Mouse (Mus musculus) c-Kit-positive CD71-positive TER-119-positive erythroid progenitor cells, embryonic 14.5 days (primary cell): Measurements from ENCODE around the gene Zic5.

Experiments
- DNase-seq: peaks from one replicate; pipeline ENCODE4 v3.0.0-alpha.2; 2013; ENCODE audit warnings: low spot score

Zic5 gene

DNA sequence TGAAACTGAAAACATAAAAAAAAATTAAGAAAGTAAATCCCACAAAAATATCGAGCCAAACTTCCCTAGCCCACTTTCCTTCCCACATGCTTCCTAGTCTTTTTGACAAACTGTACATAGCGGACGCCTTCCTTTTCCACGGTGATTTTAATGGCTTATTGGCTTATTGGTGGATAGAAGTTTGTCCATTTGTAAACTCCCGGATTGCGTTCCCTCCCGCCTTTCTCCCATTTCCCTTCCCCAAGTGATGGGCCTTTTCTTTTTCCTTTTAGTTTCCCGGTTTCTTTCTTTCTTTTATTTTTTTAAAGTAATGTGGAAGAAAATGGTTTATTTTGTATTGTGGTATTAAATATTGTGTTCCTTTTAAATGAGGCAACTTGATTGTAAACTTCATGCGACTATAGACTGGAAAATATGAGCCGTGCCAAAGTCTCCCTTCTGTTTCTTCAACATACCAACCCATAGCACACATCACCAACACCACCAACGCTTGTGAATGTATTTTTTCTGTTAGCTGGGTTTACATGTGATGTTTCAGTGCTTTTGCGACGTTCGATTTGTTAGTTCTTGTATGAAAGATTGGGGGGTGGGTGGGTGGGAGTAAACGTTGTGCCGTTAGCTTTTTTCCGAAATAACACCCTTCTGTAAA lies 14.1 kb upstream of the Zic5 start:
- no peak for DNase-seq

DNA sequence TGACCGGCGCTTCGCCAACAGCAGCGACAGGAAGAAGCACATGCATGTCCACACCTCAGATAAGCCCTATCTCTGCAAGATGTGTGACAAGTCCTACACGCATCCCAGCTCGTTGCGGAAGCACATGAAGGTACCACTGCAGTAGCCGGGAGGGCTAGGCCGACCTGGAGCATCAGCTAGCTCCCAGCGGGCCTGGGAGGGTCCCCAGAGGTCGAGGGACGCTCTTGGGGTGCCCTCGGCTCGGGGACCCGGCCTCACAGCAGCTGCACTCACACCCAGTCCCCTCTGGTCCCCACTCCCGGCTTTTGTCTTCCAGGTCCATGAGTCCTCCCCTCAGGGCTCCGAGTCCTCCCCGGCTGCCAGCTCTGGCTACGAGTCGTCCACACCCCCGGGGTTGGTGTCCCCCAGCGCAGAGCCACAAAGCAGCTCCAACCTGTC lies 13.1 kb upstream of the Zic5 start:
- DNase-seq = no peak

DNA sequence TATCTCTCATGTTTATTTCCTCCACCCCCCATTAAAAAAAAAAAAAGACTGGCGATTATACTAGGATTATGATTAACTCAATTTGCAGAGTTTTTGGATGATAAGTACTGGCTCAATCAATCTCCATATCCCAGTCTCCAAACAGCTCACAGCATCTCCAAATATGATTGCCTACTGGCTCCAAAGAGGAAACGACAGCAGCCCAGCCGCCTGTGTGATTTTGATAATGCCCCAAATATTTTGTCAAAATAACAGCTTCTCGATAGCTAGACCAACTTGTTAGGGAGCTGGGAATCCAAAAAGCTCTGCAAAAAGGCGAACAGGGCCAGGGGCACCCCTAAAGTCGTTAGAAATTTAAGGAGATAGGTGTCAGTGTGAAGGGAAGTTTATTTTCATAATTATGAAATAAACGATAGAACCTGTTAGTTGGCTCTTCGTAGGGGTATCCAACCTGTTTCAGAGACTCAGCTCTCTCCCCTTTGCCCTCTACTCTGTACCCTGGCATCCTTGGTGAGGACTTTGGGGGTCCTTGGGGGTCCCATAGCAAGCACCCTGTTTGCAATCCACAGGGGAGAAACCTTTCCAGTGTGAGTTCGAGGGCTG lies 12.6 kb upstream of the Zic5 start:
- DNase-seq = no peak

DNA sequence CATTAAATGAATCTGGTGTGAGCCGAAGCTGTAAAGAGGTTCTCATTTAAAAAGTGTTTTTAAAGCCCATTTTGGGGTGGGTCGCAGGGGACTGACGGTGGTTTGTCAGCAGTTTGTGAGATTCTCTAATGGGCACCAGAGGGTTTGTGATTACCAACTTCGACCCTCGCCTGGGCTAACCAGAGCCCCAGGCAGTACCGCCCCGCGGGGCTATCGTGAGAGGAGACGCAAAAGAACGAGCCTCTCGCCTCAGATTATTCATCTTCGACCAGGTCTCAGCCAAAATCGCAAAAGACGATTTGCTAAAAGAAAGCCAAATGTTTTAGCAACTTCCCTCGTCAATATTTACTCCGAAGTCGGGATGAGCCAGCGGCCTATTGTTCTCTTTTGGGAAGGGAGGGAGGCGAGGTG lies 11.8 kb upstream of the Zic5 start:
- DNase-seq = no peak

DNA sequence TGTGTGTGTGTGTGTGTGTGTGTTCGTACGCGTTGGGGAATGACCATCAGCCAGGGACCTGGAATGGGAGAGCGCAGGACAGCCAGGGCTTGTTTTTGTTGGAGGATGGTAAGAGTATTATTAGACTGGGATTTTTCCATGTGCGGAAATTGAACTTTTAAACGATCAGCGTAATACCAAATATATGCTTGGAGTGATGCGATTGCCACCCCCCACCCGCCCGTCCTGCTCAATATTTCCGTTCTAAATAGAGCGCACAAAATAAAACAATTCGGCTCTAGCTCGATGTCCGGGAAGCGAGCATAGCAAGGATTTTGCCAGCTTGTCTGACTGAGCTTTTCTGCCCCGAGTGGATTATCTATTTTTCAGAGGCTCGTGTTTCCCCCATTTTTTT lies 11.3 kb upstream of the Zic5 start:
- DNase-seq = no peak

DNA sequence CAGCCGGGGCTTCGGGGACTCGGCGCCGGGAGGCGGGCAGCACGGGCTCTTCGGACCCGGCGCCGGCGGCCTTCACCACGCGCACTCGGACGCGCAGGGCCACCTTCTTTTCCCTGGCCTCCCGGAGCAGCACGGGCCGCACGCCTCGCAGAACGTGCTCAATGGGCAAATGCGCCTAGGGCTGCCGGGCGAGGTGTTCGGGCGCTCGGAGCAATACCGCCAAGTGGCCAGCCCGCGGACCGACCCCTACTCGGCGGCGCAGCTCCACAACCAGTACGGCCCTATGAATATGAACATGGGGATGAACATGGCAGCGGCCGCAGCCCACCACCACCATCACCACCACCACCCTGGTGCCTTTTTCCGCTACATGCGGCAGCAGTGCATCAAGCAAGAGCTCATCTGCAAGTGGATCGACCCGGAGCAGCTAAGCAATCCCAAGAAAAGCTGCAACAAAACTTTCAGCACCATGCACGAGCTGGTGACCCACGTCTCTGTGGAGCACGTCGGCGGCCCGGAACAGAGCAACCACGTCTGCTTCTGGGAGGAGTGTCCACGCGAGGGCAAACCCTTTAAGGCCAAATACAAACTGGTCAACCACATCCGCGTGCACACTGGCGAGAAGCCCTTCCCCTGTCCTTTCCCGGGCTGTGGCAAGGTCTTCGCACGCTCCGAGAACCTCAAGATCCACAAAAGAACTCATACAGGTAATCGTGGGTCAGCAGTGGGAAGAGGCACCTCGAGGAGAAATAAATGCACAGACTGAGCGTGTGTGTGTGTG lies 10.8 kb upstream of the Zic5 start:
- no peak for DNase-seq

DNA sequence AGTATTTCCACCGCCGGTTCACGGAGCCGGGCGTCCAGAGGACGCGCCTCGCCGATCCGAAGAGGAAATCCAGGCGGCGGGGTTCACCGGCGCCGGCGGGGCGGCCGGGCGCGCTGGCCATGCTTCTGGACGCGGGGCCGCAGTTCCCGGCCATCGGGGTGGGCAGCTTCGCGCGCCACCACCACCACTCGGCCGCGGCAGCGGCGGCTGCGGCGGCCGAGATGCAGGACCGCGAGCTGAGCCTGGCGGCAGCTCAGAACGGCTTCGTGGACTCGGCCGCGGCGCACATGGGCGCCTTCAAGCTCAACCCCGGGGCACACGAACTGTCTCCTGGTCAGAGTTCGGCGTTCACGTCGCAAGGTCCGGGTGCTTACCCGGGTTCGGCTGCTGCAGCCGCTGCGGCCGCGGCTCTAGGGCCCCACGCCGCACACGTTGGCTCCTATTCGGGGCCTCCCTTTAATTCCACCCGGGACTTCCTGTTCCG lies 10.1 kb upstream of the Zic5 start:
- DNase-seq = no peak

DNA sequence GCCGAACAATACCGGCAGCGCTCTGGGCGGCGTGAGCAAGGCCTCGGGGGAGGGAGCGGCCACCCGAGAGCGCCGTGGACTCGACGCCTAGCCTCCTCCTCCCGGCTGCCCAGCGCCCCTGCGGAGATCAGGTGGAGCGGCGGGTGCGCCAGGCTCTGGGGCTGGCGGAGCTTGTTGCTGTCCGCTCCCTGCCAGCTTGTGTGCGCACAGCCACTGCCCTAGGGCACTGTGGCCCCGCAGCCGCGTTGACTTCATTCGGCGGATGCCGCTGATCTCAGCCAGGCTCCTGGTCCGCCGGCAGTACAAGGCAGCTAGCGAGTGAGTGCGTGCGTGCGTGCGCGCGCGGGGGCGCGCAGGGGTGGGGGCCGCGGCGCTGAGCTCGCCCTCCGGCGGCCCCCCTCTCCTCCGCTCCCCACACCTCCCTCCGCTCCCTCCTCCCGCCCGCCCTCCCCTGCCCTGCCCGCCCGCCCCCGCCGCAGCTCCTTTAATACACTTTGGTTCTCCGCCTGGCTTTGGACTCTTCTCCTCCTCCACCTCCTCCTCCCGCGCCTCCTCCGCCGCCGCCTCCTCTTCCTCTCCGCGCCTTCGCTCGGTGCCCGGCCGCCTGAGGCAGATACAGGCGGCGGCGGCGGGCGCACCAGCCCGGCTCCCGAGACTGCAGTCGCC lies 9.5 kb upstream of the Zic5 start, which contains the start of gene Zic2:
Zic2 (plus strand) TSS at position 545 of the 666 bp plus-strand sequence.
- no peak for DNase-seq

DNA sequence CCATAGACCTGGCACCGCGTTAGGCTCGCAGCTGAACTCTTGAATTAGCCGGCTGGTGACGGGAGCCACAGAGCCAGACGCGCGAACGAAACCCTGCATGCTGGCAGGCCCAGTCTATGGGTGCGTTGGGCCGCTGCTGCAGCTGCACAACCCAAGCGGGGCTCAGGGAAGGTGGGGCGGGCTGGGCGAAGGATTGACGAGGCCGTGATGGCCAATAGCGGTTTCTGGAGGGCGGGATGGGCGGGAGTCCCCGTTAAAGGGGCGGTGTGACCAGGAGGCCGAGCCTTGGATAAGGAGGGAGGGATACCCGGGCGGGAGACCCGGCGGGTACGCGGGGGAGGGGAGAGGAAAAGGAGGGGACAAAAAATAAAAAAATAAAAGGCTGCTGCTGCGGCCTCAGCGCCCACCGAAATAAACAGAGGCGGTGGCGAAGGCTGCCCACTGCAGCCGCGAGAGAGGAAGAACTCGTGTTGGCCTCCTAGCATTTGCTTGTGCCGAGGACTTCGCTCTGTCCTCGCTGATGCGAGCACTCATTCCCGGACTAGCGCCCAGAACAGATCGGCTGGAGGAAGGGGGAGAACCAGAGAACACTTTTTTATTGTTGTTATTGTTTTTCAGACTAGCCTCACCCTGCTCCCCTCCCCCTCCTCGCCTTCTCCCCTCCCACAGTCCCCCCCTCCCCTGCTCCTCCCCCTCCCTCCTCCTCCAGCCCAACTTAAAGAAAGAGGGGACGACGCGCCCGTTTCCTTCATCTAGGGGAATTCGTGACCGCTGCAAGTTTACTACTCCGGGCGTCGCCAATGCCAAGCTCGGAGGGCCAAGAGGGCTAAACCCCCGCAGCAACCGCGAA lies 8.8 kb upstream of the Zic5 start:
- DNase-seq = no peak

DNA sequence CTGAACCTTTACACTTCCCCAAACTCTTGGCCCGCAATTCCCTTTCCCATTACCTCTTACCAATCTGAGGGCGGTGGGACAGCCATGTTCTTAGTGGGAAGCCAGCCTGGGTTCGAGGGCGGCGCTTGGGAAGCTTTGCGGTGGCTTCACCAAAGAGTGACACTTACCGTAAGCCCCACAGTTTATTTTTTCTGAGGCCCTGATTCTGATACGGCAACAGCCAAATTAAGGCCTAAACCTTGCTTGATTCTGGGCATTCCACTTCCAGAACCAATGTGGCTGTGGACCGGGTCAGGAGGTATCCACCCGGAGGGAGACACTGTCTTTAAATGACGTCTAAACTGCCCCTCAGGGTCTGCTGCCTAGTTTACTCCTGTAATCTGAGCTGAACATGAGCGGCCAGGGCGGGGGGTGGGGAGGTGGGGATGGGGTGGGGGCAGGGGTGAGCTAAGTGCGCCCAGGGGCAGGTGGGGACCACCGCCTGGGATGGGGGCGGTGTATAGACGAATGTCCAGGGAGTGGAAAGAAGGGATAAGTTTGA lies 7.8 kb upstream of the Zic5 start:
- no peak for DNase-seq

DNA sequence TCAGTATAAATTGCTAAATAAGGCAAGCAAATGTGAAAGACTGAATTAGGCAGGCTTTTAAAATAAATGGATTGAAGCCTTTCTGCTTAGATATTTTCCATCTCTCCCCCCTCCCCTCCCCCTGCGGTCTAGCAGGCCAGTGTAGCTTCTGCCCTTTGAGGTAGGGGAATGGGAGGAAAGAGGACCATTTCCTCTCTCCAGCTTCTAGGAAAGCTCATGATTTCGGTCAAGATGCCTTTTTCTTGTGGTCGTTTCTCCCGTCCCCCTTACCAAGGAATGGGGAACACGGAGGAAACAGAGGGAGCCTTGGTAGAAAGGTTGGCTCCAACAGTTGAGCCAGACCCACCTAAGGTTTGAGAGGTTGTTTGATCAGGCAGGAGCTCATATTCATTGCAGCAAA lies 7.2 kb upstream of the Zic5 start:
- DNase-seq = no peak

DNA sequence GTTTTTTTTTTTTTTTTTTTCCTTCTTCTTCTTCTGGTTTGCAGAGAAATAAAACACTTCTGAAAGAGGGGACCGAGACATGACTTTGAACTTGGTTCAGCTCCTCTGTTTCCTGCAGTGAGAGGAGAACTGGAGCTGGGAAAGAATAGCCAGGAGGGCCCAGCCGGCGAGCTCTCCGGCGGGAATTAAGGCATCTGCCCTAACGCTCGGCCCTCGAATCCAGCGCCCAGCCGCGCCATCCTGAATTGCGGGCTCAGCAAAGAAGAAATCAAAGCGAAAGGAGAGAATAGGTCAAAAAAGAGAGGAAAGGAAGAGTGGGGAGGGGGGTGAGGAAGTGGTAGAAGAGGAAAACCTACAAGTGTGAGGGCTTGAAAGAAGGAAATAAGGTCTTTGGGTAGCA lies 6.7 kb upstream of the Zic5 start:
- DNase-seq = no peak

DNA sequence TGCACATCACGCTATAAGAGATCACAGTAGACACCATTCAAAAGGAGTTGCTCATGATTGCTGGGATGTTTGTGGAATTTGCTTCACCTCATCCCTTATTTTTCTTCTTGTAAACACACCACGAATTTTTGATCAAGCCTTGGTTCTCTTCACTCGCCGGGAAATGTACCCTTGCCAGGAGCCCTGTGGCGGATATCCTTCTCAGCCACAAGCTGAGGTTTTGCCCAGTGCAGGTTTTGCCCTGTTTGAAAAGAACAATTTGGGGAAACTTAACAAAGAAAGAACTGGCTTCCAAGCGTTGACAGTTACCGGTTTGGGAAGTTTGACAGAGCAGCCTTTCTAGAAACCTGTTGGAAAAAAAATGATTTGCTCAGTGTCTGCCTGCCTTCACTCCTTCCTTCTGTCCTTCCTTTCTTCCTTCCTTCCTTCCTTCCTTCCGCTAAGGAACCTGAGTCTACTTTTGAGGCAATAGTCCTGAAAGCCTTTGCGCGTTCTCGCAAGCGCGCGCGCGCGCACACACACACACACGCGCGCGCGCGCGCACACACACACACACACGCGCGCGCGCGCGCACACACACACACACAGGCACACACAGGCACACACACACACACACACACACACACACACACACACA lies 6.1 kb upstream of the Zic5 start:
- no peak for DNase-seq

DNA sequence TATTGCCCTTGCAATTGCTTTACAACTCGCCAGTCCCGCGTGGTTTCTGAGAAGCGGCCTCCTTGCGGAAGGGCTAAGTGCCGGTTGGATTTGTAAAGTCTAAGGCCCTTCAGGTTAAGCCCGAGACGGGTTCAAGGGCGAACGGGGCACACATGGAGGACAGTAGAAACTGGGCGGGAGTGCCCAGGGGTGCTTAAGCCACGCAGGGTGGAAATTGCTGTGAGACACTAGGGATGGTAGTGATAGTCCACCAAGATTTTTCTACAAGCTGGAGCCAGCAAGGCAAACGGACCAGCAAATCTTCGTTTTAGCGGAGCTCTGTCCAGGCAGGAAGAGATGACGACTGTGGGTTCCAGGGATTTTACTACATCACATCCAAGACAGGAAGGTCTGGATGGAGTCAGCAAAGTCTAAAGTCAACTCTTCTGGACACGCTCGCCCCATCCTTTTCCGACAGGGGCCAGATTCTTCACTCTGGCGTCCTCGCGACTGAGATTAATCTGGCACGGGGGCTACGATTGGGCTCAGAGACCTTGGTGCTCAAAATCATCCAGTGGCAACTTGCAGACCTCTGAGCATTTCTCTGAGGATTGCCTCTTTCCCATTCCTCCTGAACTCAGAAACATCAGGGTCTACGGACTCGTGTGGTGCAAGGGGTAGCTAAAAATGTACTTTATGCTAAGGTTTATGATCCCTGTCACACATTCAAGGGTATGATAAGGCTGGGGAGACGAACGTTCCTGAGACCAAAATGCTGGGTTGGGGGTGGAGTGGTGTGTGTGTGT lies 3.7 kb upstream of the Zic5 start:
- DNase-seq = no peak

DNA sequence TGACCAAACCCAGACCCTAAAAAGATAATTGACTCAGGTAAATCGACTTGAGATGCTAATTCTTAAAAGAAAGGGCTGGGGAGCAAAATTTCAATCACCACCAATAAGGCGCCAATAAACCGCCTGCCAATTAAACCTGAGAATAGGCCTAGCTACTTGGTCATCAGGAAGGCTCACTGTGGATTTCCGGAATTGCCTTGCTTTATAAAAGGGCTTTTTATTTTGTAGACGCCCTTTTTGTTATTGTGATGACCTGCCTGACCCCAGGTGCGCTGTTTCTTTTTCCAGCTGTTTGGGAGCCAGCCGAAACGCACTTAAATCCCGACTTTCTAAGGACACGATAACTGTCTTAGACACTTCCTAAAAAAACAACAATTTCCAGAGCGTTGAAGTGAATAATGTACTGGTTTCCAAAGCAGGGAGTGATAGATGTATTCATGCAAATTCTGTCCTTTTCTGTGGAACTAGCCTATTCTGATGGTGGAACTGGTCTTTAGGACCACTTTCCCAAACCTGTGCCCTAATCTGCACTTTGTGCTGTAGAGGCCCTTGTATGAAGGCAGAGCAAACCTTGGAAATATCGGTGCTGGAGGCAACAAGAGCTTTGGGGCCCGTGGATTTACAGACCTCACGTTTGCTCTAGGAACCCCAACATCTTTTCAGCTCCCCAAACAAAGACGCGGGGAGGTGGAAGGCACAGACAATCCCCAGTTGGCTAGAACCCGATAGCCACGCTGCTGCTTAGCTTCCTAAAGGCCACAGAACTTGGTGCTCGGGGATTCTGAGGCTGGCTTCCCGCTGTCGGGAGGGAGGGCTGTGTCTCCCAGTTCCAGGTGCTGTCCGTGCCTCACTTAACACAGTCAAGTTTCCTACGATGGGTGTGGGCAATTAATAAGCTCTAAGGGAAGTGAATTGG lies 2.7 kb upstream of the Zic5 start:
- no peak for DNase-seq

DNA sequence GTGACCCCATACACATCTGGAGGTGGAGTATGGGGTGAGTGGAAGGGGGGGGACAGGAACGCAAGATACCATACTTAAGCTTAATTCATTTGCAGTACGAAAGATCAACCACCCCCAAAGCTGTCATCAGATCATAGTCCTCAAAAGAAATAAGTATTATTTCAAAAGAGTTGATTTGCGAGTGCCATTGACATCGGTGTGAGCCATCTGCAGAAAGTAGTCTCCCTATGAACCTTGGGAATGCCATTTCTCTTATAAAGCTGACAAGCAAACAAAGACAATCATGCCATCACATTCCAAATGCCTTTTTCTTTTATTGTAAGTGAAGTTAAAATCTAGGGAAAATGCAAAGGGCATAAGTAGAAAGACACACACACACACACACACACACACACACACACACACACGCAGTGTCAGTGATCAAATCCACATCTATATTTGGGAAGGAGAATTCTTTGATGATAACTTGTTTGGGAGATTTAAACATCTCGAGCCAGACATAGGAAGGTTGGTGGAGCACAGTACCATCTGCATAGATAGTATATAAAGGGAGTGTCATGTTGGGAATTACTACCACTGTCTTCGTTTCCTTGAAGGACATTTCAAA lies 1.4 kb upstream of the Zic5 start:
- DNase-seq = no peak

DNA sequence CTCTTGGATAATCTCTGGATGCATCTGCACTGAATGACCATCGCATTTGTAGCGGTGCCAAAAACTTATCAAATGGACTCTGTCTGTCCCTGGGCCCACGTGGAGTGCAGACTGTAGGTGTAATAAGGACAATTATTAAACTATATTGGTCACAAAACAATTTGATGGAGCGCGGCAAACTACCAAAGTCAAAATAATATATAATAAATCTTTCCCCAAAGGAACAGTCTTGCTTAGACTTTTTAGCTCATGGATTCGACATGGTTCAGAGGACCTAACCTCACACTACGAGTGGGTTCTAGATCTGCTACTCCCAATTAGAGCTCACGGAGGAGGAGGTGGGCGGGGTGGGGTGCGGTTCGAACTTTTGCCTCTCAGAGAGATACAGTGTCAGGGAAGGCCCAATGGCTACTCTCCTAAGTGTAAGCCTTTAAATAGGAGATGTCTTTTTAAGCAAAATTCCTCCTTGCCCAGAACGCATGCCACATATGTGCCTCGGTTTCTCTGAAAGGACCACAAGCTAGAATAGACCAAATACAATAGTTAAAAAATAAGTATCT lies 534 bp upstream of the Zic5 start:
- no peak for DNase-seq

DNA sequence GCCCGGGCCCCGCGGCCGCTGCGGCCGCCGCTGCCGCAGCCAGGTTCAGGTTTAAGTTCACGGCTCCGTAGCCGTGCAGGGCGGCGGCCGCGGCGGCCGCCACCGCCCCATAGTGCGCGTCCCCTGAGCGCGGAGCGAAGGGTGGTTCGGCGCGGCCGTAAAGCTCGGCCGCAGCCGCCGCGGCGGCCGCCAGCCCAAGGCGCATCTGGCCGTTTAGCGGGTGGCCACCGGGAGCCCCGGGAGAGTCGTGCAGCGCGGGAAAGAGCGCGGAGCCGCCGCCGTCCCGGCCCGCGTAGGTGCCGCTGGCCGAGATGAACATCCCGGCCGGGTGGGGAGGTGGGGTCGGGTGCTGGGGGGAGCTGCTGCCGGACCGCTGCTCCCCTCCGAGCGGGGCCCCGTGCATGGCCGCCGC lies 1.1 kb downstream of the Zic5 start:
- no peak for DNase-seq
